Mouse (Mus musculus) forebrain, postnatal 0 days (tissue): ENCODE results near the gene Gm21974. TPM values are rescaled to one million over a fixed set of nuclear protein-coding genes. Genes with fewer than 3 reads are reported as not detected.
"Not testable (repeated sequence)": the region's sequence is repeated elsewhere in the genome, so short reads cannot be mapped to it uniquely, and the experiment has no call there.

Source experiments
- ATAC-seq: fragments of 200-750 bp; cut with Nextera tagmentation; 2 replicates; pipeline ENCODE4 v1.8.0; 2017; ENCODE audit warnings: mild to moderate bottlenecking, moderate library complexity
- DNase-seq: peaks from one replicate; pipeline ENCODE4 v3.0.0-alpha.2; 2015
- H3K27ac ChIP-seq: fragments of 300-500 bp; sonication (generic); 2 replicates; pipeline ENCODE4 v1.5.1; 2014; ENCODE audit warnings: low read depth, mild to moderate bottlenecking, antibody characterized with exemption, low read length, moderate library complexity, mixed read lengths
- H3K27me3 ChIP-seq: fragments of 300-500 bp; sonication (generic); 2 replicates; pipeline ENCODE4 v1.6.1; 2014; ENCODE audit warnings: mild to moderate bottlenecking, low read length, mixed read lengths; ENCODE audit not compliant: insufficient read depth
- H3K36me3 ChIP-seq: fragments of 300-500 bp; sonication (generic); 2 replicates; pipeline ENCODE4 v1.6.1; 2014; ENCODE audit warnings: mild to moderate bottlenecking, moderate library complexity; ENCODE audit not compliant: insufficient read depth
- H3K4me1 ChIP-seq: fragments of 300-500 bp; sonication (generic); 2 replicates; pipeline ENCODE4 v1.6.1; 2014; ENCODE audit warnings: antibody characterized with exemption; ENCODE audit not compliant: insufficient read depth
- H3K4me2 ChIP-seq: fragments of 300-500 bp; sonication (generic); 2 replicates; pipeline ENCODE4 v1.6.1; 2014; ENCODE audit warnings: low read depth, mild to moderate bottlenecking, moderate library complexity
- H3K4me3 ChIP-seq: fragments of 300-500 bp; sonication (generic); 2 replicates; pipeline ENCODE4 v1.5.1; 2014; ENCODE audit warnings: low read depth, low read length, mixed read lengths
- H3K9ac ChIP-seq: fragments of 300-500 bp; sonication (generic); 2 replicates; pipeline ENCODE4 v1.6.1; 2014; ENCODE audit warnings: mild to moderate bottlenecking
- H3K9me3 ChIP-seq: fragments of 300-500 bp; sonication (generic); 2 replicates; pipeline ENCODE4 v1.6.1; 2016; ENCODE audit warnings: low read length
- CTCF ChIP-seq: sonication (generic); IDR thresholded peaks from 2 replicates; pipeline ENCODE4 v1.5.1; 2016; ENCODE audit warnings: antibody characterized with exemption, control low read depth, low read depth
- whole genome bisulfite sequencing: fragments of 180-500 bp; shearing (Covaris S2); extraction: QIAGEN DNeasy Blood & Tissue Kit; methylation state at CpG from one replicate; pipeline ENCODE4 v1.1.7; 2014; 5-methylcytosine and 5-hydroxymethylcytosine counted together
- polyA plus RNA-seq: library from polyadenylated mRNA; unstranded; fragments of >200 nt; fragmentation: Nextera tagmentation; extraction: Ambion mirVana; gene quantifications from 2 replicates; pipeline ENCODE4 v1.2.1, GENCODE M21; 2015
- total RNA-seq: library from RNA; depleted of rRNA; stranded (reverse); fragments of >200 nt; gene quantifications from 2 replicates; pipeline ENCODE4 v1.2.3, GENCODE M21; 2014; rRNA removed

Gene Gm21974
- total and polyA plus RNA-seq, 2 experiments from 2014 or later = not detected

DNA sequence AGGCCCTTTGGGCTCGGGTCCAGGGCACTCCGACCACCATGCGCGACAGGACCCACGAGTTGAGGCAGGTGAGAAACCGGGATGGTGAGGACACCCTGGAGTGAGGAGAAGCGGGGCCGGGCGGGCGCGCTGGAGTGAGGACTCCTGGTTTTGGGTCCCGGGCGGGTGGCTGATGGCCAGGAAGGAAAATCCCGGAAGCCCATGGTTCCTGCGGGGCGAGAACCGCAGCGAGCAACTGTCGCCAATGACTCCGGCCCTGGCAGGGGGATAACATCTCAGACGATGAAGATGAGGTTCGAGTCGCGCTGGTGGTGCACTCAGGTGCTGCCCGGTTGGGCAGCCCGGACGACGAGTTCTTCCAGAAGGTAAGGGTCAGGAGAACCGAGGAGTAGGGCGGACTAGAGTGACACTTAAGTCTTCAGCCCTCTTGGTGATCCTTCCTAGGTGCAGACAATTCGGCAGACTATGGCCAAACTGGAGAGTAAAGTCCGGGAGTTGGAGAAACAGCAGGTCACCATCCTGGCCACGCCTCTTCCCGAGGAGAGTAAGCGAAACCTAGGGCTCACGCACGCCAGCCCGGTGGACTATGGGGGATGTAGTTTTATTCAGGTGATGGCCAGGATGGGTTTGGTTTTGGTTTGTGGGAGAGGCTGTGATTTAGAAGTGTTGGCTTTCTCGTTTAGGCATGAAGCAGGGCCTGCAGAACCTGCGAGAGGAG lies 53.1 kb downstream of the Gm21974 start:
- DNase-seq (peak; percentile 78), ATAC-seq (peak; percentile 37)
- no peak for TF ChIP-seq CTCF
- Histone ChIP-seq H3K4me3 (peak overlapping the region; percentile 82), H3K27me3 (no peaks in the 10 kb centered on the region), H3K9ac (peak overlapping the region; percentile 67), H3K36me3 (peaks cover 11% of the 10 kb centered on the region; the same call in 1 of the 2 replicates), H3K27ac (peak overlapping the region; percentile 95; the same call in 1 of the 2 replicates), H3K4me2 (peak overlapping the region; percentile 97), H3K9me3 (no peaks in the 10 kb centered on the region), H3K4me1 (peaks cover 3% of the 10 kb centered on the region; the same call in 1 of the 2 replicates)
- WGBS = under 1% methylated on average over 40 of the region's 40 CpGs

DNA sequence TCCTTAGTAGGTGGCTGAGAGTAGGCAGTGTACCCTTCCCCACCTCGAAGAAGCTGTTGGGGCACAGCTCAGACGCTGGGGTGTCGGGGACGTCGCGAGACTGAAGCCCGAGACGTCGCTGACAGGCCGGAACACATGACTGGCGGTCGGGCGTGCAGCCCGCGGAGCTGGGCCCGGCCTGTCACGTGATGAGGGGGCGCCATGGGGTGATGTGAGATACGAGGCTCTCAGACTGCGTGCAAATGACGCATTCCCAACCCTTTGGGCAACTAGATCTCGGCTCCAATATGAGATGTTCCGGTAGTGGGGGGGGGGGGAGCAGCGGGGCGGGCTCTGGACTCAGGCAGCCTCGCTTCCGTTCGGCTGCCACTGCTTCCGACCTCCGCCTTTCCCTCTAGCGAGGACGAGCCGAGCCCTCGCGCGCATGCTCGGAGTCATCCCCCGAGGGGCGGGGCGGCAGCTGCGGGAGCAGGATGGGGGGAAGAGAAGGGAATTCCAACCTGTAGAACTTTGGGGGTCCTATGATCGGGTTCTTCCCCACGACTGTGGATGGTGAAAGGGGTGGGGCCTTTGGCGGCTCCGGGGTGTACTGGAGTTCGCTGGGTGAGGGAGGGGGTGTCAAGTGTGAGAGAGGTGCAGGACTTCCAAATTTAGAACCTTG lies 53.8 kb downstream of the Gm21974 start:
- H3K4me2 ChIP-seq = peak overlapping the region; percentile 97
- H3K27ac ChIP-seq = peak overlapping the region; percentile 95
- DNase-seq (peak; percentile 98), ATAC-seq (peak; percentile 97)
- no peaks in the 10 kb centered on the region for H3K27me3 ChIP-seq
- peaks cover 3% of the 10 kb centered on the region; the same call in 1 of the 2 replicates for H3K4me1 ChIP-seq
- WGBS = under 1% methylated on average over 46 of the region's 46 CpGs
- H3K9me3 ChIP-seq = no peaks in the 10 kb centered on the region
- peaks cover 7% of the 10 kb centered on the region; the same call in 1 of the 2 replicates for H3K36me3 ChIP-seq
- H3K4me3 ChIP-seq = peak overlapping the region; percentile 82
- TF ChIP-seq CTCF = peak; percentile 20; the same call in 1 of the 2 replicates
- peak overlapping the region; percentile 67 for H3K9ac ChIP-seq

DNA sequence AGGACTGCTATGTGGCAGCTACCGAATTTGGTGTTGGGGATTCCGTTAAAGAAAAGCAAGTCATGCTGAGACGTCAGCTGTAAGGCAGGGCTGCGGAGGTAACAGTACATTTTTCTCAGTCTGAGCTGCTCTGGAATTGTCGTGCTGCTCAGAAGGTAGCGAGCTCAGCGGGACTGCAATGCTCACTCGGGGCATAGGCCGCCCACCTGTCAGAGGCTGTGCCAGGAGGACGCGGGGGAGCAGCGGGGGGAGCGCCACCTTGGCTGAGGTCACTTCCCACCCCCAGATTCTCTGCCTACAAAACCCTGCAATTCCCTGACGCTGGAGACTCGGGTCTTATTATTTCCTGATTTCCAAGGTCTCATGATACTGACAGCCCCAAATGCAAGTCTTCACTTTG lies 54.4 kb downstream of the Gm21974 start:
- H3K27ac ChIP-seq = peak overlapping the region; percentile 95
- H3K4me2 ChIP-seq = peak overlapping the region; percentile 97
- TF ChIP-seq CTCF = no peak
- H3K9me3 ChIP-seq = no peaks in the 10 kb centered on the region
- no peaks in the 10 kb centered on the region for H3K27me3 ChIP-seq
- peak overlapping the region; percentile 67 for H3K9ac ChIP-seq
- peaks cover 3% of the 10 kb centered on the region; the same call in 1 of the 2 replicates for H3K4me1 ChIP-seq
- no peak for DNase-seq
- WGBS = 1% methylated on average over 15 of the region's 15 CpGs
- H3K36me3 ChIP-seq = peaks cover under 1% of the 10 kb centered on the region; the same call in 1 of the 2 replicates
- peak overlapping the region; percentile 82 for H3K4me3 ChIP-seq
- peak; percentile 12 for ATAC-seq

DNA sequence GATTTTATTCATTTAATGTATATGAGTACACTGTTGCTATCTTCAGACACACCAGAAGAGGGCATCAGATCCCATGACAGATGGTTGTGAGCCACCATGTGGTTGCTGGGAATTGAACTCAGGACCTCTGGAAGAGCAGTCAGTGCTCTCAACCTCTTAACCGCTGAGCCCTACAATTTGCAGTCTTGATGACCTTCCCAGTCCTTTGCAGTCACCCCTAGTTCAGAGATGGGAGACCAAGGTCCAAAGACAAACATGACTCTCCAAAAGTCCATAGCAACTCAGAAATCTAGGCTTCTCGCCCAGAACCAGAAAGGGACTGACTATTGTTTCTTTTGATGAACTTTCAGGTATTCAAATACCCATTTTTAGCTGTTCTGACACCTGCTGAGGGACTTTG lies 55.2 kb downstream of the Gm21974 start:
- H3K9ac ChIP-seq, H3K27me3 ChIP-seq, H3K4me3 ChIP-seq, DNase-seq, H3K36me3 ChIP-seq, ATAC-seq, H3K4me2 ChIP-seq, H3K4me1 ChIP-seq, H3K9me3 ChIP-seq, H3K27ac ChIP-seq: not testable (repeated sequence)
- WGBS = 77% methylated on average over 2 of the region's 2 CpGs

DNA sequence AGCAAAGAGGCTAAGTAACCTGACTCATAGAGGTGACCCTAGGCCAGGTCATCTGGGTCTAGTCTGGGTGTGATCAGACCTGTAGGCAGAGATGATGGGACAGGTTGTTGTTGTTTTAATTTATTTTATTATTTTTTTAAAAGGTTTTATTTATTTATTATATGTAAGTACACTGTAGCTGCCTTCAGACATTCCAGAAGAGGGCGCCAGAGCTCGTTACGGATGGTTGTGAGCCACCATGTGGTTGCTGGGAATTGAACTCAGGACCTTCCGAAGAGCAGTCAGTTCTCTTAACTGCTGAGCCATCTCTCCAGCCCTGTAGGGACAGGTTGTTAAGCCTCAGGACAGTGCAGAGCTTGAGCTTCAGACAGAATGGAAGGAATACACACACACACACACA lies 57.4 kb downstream of the Gm21974 start:
- H3K4me1 ChIP-seq, DNase-seq, ATAC-seq, H3K4me2 ChIP-seq, H3K4me3 ChIP-seq, H3K36me3 ChIP-seq, H3K9ac ChIP-seq, H3K9me3 ChIP-seq, H3K27ac ChIP-seq, H3K27me3 ChIP-seq: not testable (repeated sequence)
- 81% methylated on average over 4 of the region's 4 CpGs for WGBS

DNA sequence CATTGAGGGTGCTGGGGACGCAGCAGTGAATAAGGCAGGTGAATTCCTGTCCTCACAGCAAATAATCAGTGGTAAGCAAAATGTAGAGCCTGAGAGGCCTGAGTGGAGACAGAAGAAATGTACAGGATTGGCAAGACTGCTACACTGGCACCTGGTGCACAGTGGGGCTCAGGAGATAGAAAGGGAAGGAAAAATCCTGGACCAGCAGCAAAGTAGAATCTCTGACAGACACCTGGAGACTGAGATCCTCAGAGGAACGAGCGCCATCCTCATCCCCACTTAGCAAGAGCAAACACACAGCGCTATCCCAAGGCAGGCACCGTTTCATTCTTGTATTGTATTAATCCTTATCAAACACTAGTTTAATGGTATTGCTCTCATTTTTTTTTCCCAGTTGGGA lies 57.8 kb downstream of the Gm21974 start:
- Histone ChIP-seq H3K4me2 (no peak overlapping the region), H3K4me1 (no peaks in the 10 kb centered on the region; the same call in 1 of the 2 replicates), H3K9ac (no peak overlapping the region), H3K9me3 (no peaks in the 10 kb centered on the region), H3K36me3 (no peaks in the 10 kb centered on the region), H3K4me3 (no peak overlapping the region), H3K27me3 (no peaks in the 10 kb centered on the region), H3K27ac (no peak overlapping the region)
- no peak for TF ChIP-seq CTCF
- 88% methylated on average over 5 of the region's 5 CpGs for WGBS
- DNase-seq = no peak
- ATAC-seq = no peak

Other genes starting within 250 kb of the Gm21974 start
- 93.1 and 102 TPM in 2 replicates for gene Bcl7c, start 186.5 kb downstream of the Gm21974 start, total RNA-seq
- 43.9 and 47.5 TPM in 2 replicates for gene Bcl7c, start 186.5 kb downstream of the Gm21974 start, polyA plus RNA-seq
- gene Ctf1, start 182.7 kb downstream of the Gm21974 start, total RNA-seq = 6.5 and 6.6 TPM in 2 replicates
- gene Ctf1, start 182.7 kb downstream of the Gm21974 start, polyA plus RNA-seq = 3.8 and 4.3 TPM in 2 replicates
- gene Ctf2, start 163.3 kb downstream of the Gm21974 start, total RNA-seq = not detected in 2 replicates
- gene Ctf2, start 163.3 kb downstream of the Gm21974 start, polyA plus RNA-seq = not detected in 2 replicates
- gene Fbxl19, start 150.9 kb downstream of the Gm21974 start, total RNA-seq = 162 and 178 TPM in 2 replicates
- gene Fbxl19, start 150.9 kb downstream of the Gm21974 start, polyA plus RNA-seq = 6.9 and 7.9 TPM in 2 replicates
- 19.0 and 19.4 TPM in 2 replicates for gene Orai3, start 125.6 kb downstream of the Gm21974 start, total RNA-seq
- 9.6 and 13.4 TPM in 2 replicates for gene Orai3, start 125.6 kb downstream of the Gm21974 start, polyA plus RNA-seq
- 18.2 and 20.7 TPM in 2 replicates for gene Setd1a, start 118.8 kb downstream of the Gm21974 start, total RNA-seq
- 13.2 and 13.7 TPM in 2 replicates for gene Setd1a, start 118.8 kb downstream of the Gm21974 start, polyA plus RNA-seq
- 0.05 TPM in 1 of 2 replicates, not detected in the other for gene Gm49388, start 109.8 kb downstream of the Gm21974 start, total RNA-seq
- gene Gm49388, start 109.8 kb downstream of the Gm21974 start, polyA plus RNA-seq = not detected in 2 replicates
- gene Hsd3b7, start 94.8 kb downstream of the Gm21974 start, total RNA-seq = 7.1 and 8.4 TPM in 2 replicates
- gene Hsd3b7, start 94.8 kb downstream of the Gm21974 start, polyA plus RNA-seq = 8.4 and 8.7 TPM in 2 replicates
- gene Stx4a, start 71.2 kb downstream of the Gm21974 start, total RNA-seq = 7.5 and 9.2 TPM in 2 replicates
- gene Stx4a, start 71.2 kb downstream of the Gm21974 start, polyA plus RNA-seq = 18.8 and 20.4 TPM in 2 replicates
- gene Stx1b, start 70.9 kb downstream of the Gm21974 start, total RNA-seq = 37.9 and 51.3 TPM in 2 replicates
- gene Stx1b, start 70.9 kb downstream of the Gm21974 start, polyA plus RNA-seq = 38.5 and 58.4 TPM in 2 replicates
- 31.2 and 37.7 TPM in 2 replicates for gene Zfp646, start 19.2 kb downstream of the Gm21974 start, total RNA-seq
- gene Zfp646, start 19.2 kb downstream of the Gm21974 start, polyA plus RNA-seq = 3.8 and 4.2 TPM in 2 replicates
- 16.0 and 25.1 TPM in 2 replicates for gene Zfp668, start 18.6 kb downstream of the Gm21974 start, total RNA-seq
- gene Zfp668, start 18.6 kb downstream of the Gm21974 start, polyA plus RNA-seq = 23.7 and 34.2 TPM in 2 replicates
- 0.62 and 0.81 TPM in 2 replicates for gene Prss53, start 4.5 kb downstream of the Gm21974 start, total RNA-seq
- gene Prss53, start 4.5 kb downstream of the Gm21974 start, polyA plus RNA-seq = 0.24 and 0.69 TPM in 2 replicates
- gene Vkorc1, start 163 bp upstream of the Gm21974 start, total RNA-seq = 17.2 and 28.0 TPM in 2 replicates
- gene Vkorc1, start 163 bp upstream of the Gm21974 start, polyA plus RNA-seq = 69.4 and 73.0 TPM in 2 replicates
- 43.0 and 56.2 TPM in 2 replicates for gene Bckdk, start 8.6 kb upstream of the Gm21974 start, total RNA-seq
- gene Bckdk, start 8.6 kb upstream of the Gm21974 start, polyA plus RNA-seq = 66.8 and 69.3 TPM in 2 replicates
- gene Kat8, start 17.1 kb upstream of the Gm21974 start, total RNA-seq = 30.6 and 41.1 TPM in 2 replicates
- 34.8 and 37.0 TPM in 2 replicates for gene Kat8, start 17.1 kb upstream of the Gm21974 start, polyA plus RNA-seq
- 0.38 and 1.1 TPM in 2 replicates for gene Prss8, start 34.6 kb upstream of the Gm21974 start, total RNA-seq
- 0.92 and 1.5 TPM in 2 replicates for gene Prss8, start 34.6 kb upstream of the Gm21974 start, polyA plus RNA-seq
- gene Prss36, start 51.3 kb upstream of the Gm21974 start, total RNA-seq = 6.4 and 18.4 TPM in 2 replicates
- 15.6 and 18.3 TPM in 2 replicates for gene Prss36, start 51.3 kb upstream of the Gm21974 start, polyA plus RNA-seq
- gene Fus, start 72.0 kb upstream of the Gm21974 start, total RNA-seq = 30.2 and 51.0 TPM in 2 replicates
- gene Fus, start 72.0 kb upstream of the Gm21974 start, polyA plus RNA-seq = 221 and 323 TPM in 2 replicates
- gene Pycard, start 98.4 kb upstream of the Gm21974 start, total RNA-seq = 8.1 and 12.1 TPM in 2 replicates
- gene Pycard, start 98.4 kb upstream of the Gm21974 start, polyA plus RNA-seq = 7.4 and 8.5 TPM in 2 replicates
- gene Trim72, start 108.5 kb upstream of the Gm21974 start, total RNA-seq = 0.15 and 0.43 TPM in 2 replicates
- not detected in 2 replicates for gene Trim72, start 108.5 kb upstream of the Gm21974 start, polyA plus RNA-seq
- gene Itgam, start 167.2 kb upstream of the Gm21974 start, total RNA-seq = 1.4 and 1.7 TPM in 2 replicates
- 0.39 and 0.92 TPM in 2 replicates for gene Itgam, start 167.2 kb upstream of the Gm21974 start, polyA plus RNA-seq
- gene Gm49368, start 167.2 kb upstream of the Gm21974 start, total RNA-seq = not detected in 2 replicates
- gene Gm49368, start 167.2 kb upstream of the Gm21974 start, polyA plus RNA-seq = not detected in 2 replicates
- gene Itgax, start 234.1 kb upstream of the Gm21974 start, total RNA-seq = 0.23 and 0.24 TPM in 2 replicates
- 0.09 and 0.16 TPM in 2 replicates for gene Itgax, start 234.1 kb upstream of the Gm21974 start, polyA plus RNA-seq